In the genomic region with DNA sequence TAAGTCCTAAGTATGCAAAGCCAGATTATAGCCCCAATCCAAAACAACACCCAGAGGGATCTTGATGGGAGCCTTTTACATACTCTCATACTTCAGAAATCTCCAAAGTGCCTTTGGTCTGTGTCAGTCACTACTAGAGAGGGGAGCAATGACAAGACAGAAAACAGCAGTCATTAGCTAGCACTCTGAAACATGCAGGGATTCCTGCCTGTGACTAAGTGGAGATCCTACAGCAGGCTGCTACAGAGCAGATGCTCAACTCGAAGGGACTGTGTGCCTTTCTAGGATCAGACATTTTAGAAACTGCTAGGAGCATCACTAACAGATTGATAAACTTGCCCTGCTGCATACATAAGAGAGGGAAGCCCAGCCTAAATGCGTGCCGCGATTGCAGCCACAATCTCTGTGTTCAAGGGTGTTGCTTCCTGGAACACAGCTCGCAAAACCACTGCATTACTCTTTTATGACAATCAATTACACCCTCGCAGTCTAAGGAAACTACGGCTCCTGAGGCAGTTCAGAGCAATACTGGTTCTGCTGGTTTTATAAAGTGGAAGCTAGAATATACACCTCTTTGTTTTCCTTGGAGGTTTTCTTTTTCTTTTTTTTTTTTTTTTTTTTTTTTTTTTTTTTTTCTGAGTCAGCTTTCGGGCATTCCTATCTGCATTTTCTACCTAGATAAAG, we compare ENCODE assay signal across 12 mouse cellular contexts. TPM values are rescaled to one million over a fixed set of nuclear protein-coding genes. Genes with fewer than 3 reads are reported as not detected.
DNase-seq lines count a peak whose midpoint lies in the region; ATAC-seq and TF ChIP-seq lines count a peak whose summit lies in the region.
"Had no signal": no experiment of that assay in that cellular context is flagged by ENCODE, and none has a peak within 500 bp of the region (broad histone marks: within the 10 kb centered on the region; RNA-seq: fewer than 3 reads in every experiment).

No protein-coding gene starts in this region.

- H3K4me3 ChIP-seq in forebrain, postnatal 0 days (ENCODE audit: low read depth, low read length) = no peak overlapping the region
- no peak overlapping the region for H3K4me3 ChIP-seq in forebrain, embryonic 10.5 days
- no peak overlapping the region for H3K4me3 ChIP-seq in limb, embryonic 14.5 days (replicated peaks; ENCODE audit: low read length)
- H3K4me3 ChIP-seq: liver, embryonic 13.5 days had no signal

- H3K9me3 ChIP-seq in forebrain, postnatal 0 days (ENCODE audit: low read length) = no peaks in the 10 kb centered on the region
- H3K9me3 ChIP-seq in forebrain, embryonic 10.5 days = no peaks in the 10 kb centered on the region
- H3K9me3 ChIP-seq in limb, embryonic 14.5 days (ENCODE audit: control insufficient read depth, low read length) = no peaks in the 10 kb centered on the region
- H3K9me3 ChIP-seq: liver, embryonic 13.5 days had no signal

- H3K4me2 ChIP-seq in forebrain, postnatal 0 days (ENCODE audit: low read depth) = no peak overlapping the region
- no peak overlapping the region; the same call in 1 of the 2 replicates for H3K4me2 ChIP-seq in limb, embryonic 14.5 days (replicated peaks; ENCODE audit: low read depth, low read length, severe bottlenecking)
- H3K4me2 ChIP-seq: liver, embryonic 13.5 days had no signal

- 58% methylated on average over 8 of the region's 8 CpGs for WGBS in forebrain, postnatal 0 days
- 74% methylated on average over 8 of the region's 8 CpGs for WGBS in forebrain, embryonic 10.5 days
- 17% methylated on average over 8 of the region's 8 CpGs for WGBS in limb, embryonic 14.5 days

- H3K27ac ChIP-seq in forebrain, postnatal 0 days (ENCODE audit: low read depth, low read length) = 0 out of 2 replicates have a peak overlapping the region, but pooled peaks have one; percentile 9
- H3K27ac ChIP-seq in forebrain, embryonic 10.5 days = no peak overlapping the region
- H3K27ac ChIP-seq in limb, embryonic 14.5 days (replicated peaks; ENCODE audit: low read depth, low read length) = no peak overlapping the region
- H3K27ac ChIP-seq: liver, embryonic 13.5 days had no signal

- no peak for DNase-seq in forebrain, postnatal 0 days
- no peak for DNase-seq in forebrain, embryonic 10.5 days (ENCODE audit: extremely low spot score, low spot score)
- peak; percentile 3 for DNase-seq in layer of hippocampus, adult 9-10 months (ENCODE audit: low spot score)
- no peak for DNase-seq in layer of hippocampus, postnatal 25 days (ENCODE audit: extremely low spot score in 1 of 2, low spot score in 1 of 2)
- DNase-seq in Muller cell, postnatal 12 days (ENCODE audit: inconsistent ontology term) = peak; percentile 60
- peak; percentile 35 for DNase-seq in limb, embryonic 14.5 days (ENCODE audit: low spot score)
- DNase-seq in embryo, embryonic 10.5 days (ENCODE audit: low spot score) = no peak
- DNase-seq in adrenal gland, adult 8-10 months = no peak
- DNase-seq: cerebellum, postnatal 25 days; gastrocnemius, postnatal 36 days; liver, embryonic 13.5 days had no signal

- H3K27me3 ChIP-seq in forebrain, postnatal 0 days (ENCODE audit: insufficient read depth, low read length) = no peaks in the 10 kb centered on the region
- no peaks in the 10 kb centered on the region; the same call in 1 of the 2 replicates for H3K27me3 ChIP-seq in forebrain, embryonic 10.5 days (ENCODE audit: poor library complexity, severe bottlenecking)
- H3K27me3 ChIP-seq in limb, embryonic 14.5 days (ENCODE audit: control insufficient read depth, insufficient read depth, low read length) = no peaks in the 10 kb centered on the region
- H3K27me3 ChIP-seq: liver, embryonic 13.5 days had no signal

- no peaks in the 10 kb centered on the region for H3K36me3 ChIP-seq in forebrain, postnatal 0 days (ENCODE audit: insufficient read depth)
- no peaks in the 10 kb centered on the region for H3K36me3 ChIP-seq in forebrain, embryonic 10.5 days (replicated peaks)
- H3K36me3 ChIP-seq in limb, embryonic 14.5 days (ENCODE audit: control insufficient read depth, insufficient read depth, low read length) = no peaks in the 10 kb centered on the region
- H3K36me3 ChIP-seq: liver, embryonic 13.5 days had no signal

- H3K4me1 ChIP-seq in forebrain, postnatal 0 days (ENCODE audit: insufficient read depth) = no peaks in the 10 kb centered on the region
- peaks cover 13% of the 10 kb centered on the region; the same call in 1 of the 2 replicates for H3K4me1 ChIP-seq in forebrain, embryonic 10.5 days
- peaks cover 21% of the 10 kb centered on the region for H3K4me1 ChIP-seq in limb, embryonic 14.5 days (ENCODE audit: control insufficient read depth, insufficient read depth, low read length)

- TF ChIP-seq POLR2A in limb, embryonic 14.5 days (IDR thresholded peaks at IDR 0.05; ENCODE audit: borderline replicate concordance, extremely low read depth, insufficient read depth, insufficient read length) = no peak

- peak; percentile 48; the same call in 1 of the 2 replicates for ATAC-seq in forebrain, postnatal 0 days
- no peak for ATAC-seq in limb, embryonic 14.5 days (ENCODE audit: low FRiP score, low read depth)

- TF ChIP-seq CTCF in forebrain, postnatal 0 days (IDR thresholded peaks at IDR 0.05; ENCODE audit: low read depth) = no peak

- H3K9ac ChIP-seq in forebrain, postnatal 0 days = no peak overlapping the region
- H3K9ac ChIP-seq in limb, embryonic 14.5 days (ENCODE audit: low read depth, low read length, severe bottlenecking) = no peak overlapping the region
- H3K9ac ChIP-seq: liver, embryonic 13.5 days had no signal

RNA-seq across cellular contexts. Expression of gene Tmtc2, which starts 50.7 kb away (rescaled TPM):
- 8.5 and 11.1 TPM in 2 replicates for total RNA-seq in forebrain, postnatal 0 days (2014; rRNA removed)
- 3.2 and 4.6 TPM in 2 replicates for polyA plus RNA-seq in forebrain, postnatal 0 days (2015; fragmentation: Nextera tagmentation; extraction: Ambion mirVana)
- polyA plus RNA-seq in forebrain, embryonic 10.5 days (2016; fragmentation: Nextera tagmentation; extraction: Ambion mirVana) = 4.2 and 4.8 TPM in 2 replicates
- 10 to 100 TPM; 10.5 to 11.9 TPM for total RNA-seq in layer of hippocampus, postnatal 25 days (2021)
- polyA plus RNA-seq in limb, embryonic 14.5 days (2012; rRNA removed) = 25.0 and 28.5 TPM in 2 replicates
- polyA plus RNA-seq in limb, embryonic 14.5 days (2014; fragmentation: Nextera tagmentation; extraction: Ambion mirVana) = 16.5 and 19.4 TPM in 2 replicates
- 1 to 10 TPM; 2.0 to 5.2 (median 2.9) TPM for total RNA-seq in adrenal gland, adult 8-10 months (2022)
- total RNA-seq: neutrophil, adult 5-6 weeks had no signal

Comparison
In these comparisons a context has a peak if more than half of its experiments do, and no peak if none do; other contexts are left out.
1. DNase-seq: peak in layer of hippocampus, adult 9-10 months (single experiment), Muller cell, postnatal 12 days (single experiment) and limb, embryonic 14.5 days (single experiment); none in forebrain, postnatal 0 days (single experiment), forebrain, embryonic 10.5 days (single experiment), layer of hippocampus, postnatal 25 days (0 of 2), embryo, embryonic 10.5 days (single experiment) and adrenal gland, adult 8-10 months (single experiment).